Mouse (Mus musculus) layer of hippocampus, adult 2 months (tissue): ENCODE measurements around the gene Gm29106. TPM values are rescaled to one million over a fixed set of nuclear protein-coding genes. Genes with fewer than 3 reads are reported as not detected.
"Not testable (repeated sequence)": the region's sequence is repeated elsewhere in the genome, so short reads cannot be mapped to it uniquely, and the experiment has no call there.

ENCODE experiments used
- DNase-seq, 2 experiments: peaks; one replicate each; pipeline ENCODE4 v3.0.0; 2022; ENCODE audit warnings: low spot score in 2 of 2
- H3K27ac ChIP-seq: fragments of 200-600 bp; 2 replicates; pipeline ENCODE4 v1.8.1; 2022
- H3K4me3 ChIP-seq: fragments of 200-600 bp; 2 replicates; pipeline ENCODE4 v1.8.1; 2022; ENCODE audit warnings: mild to moderate bottlenecking
- CTCF ChIP-seq: fragments of 200-600 bp; conservative IDR thresholded peaks from 2 replicates; pipeline ENCODE4 v1.8.1; 2022; ENCODE audit warnings: antibody characterized with exemption, mild to moderate bottlenecking, moderate library complexity
- long read RNA-seq, 2 experiments: library from polyadenylated mRNA; stranded (forward); transcript quantifications; one replicate each; pipeline ENCODE4 v2.0.0; 2021; ENCODE audit warnings: borderline mapping rate in 2 of 2
- total RNA-seq, 2 experiments: library from RNA; stranded (reverse); gene quantifications; 2 replicates each; pipeline ENCODE4 v1.2.3; 2021

Gene Gm29106
- total RNA-seq = not detected
- long read RNA-seq, experiment 1 = 0 reads
- long read RNA-seq, experiment 2 = 0 reads

GRCm38 (mm10) chr1:118176242-118176641, at the start of gene Gm29106:
Gene Gm29106 (plus strand): TSS chr1:118176542.
- not testable (repeated sequence) for H3K4me3 ChIP-seq, H3K27ac ChIP-seq, DNase-seq

- no peak for TF ChIP-seq CTCF
- DNase-seq = no peak
- no peak overlapping the region for H3K4me3 ChIP-seq
- no peak overlapping the region for H3K27ac ChIP-seq
Observed at GRCm38 (mm10) chr1:118228540-118228939, 52.2 kb downstream of the Gm29106 start.

- no peak for TF ChIP-seq CTCF
Observed at GRCm38 (mm10) chr1:118236032-118236431, 59.7 kb downstream of the Gm29106 start.

More at GRCm38 (mm10) chr1:118236032-118236431, 59.7 kb downstream of the Gm29106 start:
- no peak overlapping the region for H3K4me3 ChIP-seq
- DNase-seq = no peak
- no peak overlapping the region for H3K27ac ChIP-seq

Other genes starting within 250 kb of the Gm29106 start
- not detected for gene Gm28168, start 248.5 kb upstream of the Gm29106 start, total RNA-seq
- gene Gm7145, start 210.6 kb upstream of the Gm29106 start, total RNA-seq = not detected
- gene Tsn, start 135.2 kb downstream of the Gm29106 start, total RNA-seq = 100 to 1,000 TPM; 100 to 112 TPM
- 10 to 100 TPM; 24.7 to 25.9 TPM for gene Nifk, start 145.3 kb downstream of the Gm29106 start, total RNA-seq
- 100 to 1,000 TPM in 1 of 2 experiments, 10 to 100 TPM in 1; 92.5 to 102 TPM for gene Clasp1, start 212.5 kb downstream of the Gm29106 start, total RNA-seq